Mouse (Mus musculus) lung, embryonic 16.5 days (tissue): Measurements from ENCODE around the gene Sec14l4. TPM values are rescaled to one million over a fixed set of nuclear protein-coding genes. Genes with fewer than 3 reads are reported as not detected.

Experiments used
- ATAC-seq: fragments of 200-750 bp; cut with Nextera tagmentation; 2 replicates; pipeline ENCODE4 v1.8.0; 2017; ENCODE audit warnings: low read depth, mild to moderate bottlenecking, moderate library complexity
- H3K27ac ChIP-seq: fragments of 300-500 bp; sonication (generic); 2 replicates; pipeline ENCODE4 v1.5.1; 2014; ENCODE audit warnings: mild to moderate bottlenecking, control low read depth, low read length
- H3K27me3 ChIP-seq: fragments of 300-500 bp; sonication (generic); 2 replicates; pipeline ENCODE4 v1.6.1; 2014; ENCODE audit warnings: low read depth, low read length, mixed read lengths; ENCODE audit not compliant: control insufficient read depth, insufficient read depth
- H3K36me3 ChIP-seq: fragments of 300-500 bp; sonication (generic); 2 replicates; pipeline ENCODE4 v1.6.1; 2014; ENCODE audit warnings: low read length; ENCODE audit not compliant: control insufficient read depth, insufficient read depth
- H3K4me1 ChIP-seq: fragments of 300-500 bp; sonication (generic); replicated peaks from 2 replicates; pipeline ENCODE4 v1.6.1; 2014; ENCODE audit warnings: low read length, mixed read lengths; ENCODE audit not compliant: control insufficient read depth, insufficient read depth
- H3K4me2 ChIP-seq: fragments of 300-500 bp; sonication (generic); 2 replicates; pipeline ENCODE4 v1.6.1; 2014; ENCODE audit warnings: low read depth, low read length, control low read depth
- H3K4me3 ChIP-seq: fragments of 300-500 bp; sonication (generic); 2 replicates; pipeline ENCODE4 v1.5.1; 2014; ENCODE audit warnings: mild to moderate bottlenecking, low read length, control low read depth
- H3K9ac ChIP-seq: fragments of 300-500 bp; sonication (generic); 2 replicates; pipeline ENCODE4 v1.6.1; 2014; ENCODE audit warnings: low read length, control low read depth
- H3K9me3 ChIP-seq: fragments of 300-500 bp; sonication (generic); 2 replicates; pipeline ENCODE4 v1.6.1; 2016; ENCODE audit warnings: low read length; ENCODE audit not compliant: control insufficient read depth
- WGBS: fragments of 180-500 bp; shearing (Covaris S2); extraction: QIAGEN DNeasy Blood & Tissue Kit; methylation state at CpG from one replicate; pipeline ENCODE4 v1.1.7; 2014; 5-methylcytosine and 5-hydroxymethylcytosine counted together
- polyA plus RNA-seq: library from polyadenylated mRNA; unstranded; fragments of >200 nt; fragmentation: Nextera tagmentation; extraction: Ambion mirVana; gene quantifications from 2 replicates; pipeline ENCODE4 v1.2.1, GENCODE M21; 2015

Sec14l4 gene
- polyA plus RNA-seq, 1 experiment from 2014 or later: 24.1 TPM

DNA sequence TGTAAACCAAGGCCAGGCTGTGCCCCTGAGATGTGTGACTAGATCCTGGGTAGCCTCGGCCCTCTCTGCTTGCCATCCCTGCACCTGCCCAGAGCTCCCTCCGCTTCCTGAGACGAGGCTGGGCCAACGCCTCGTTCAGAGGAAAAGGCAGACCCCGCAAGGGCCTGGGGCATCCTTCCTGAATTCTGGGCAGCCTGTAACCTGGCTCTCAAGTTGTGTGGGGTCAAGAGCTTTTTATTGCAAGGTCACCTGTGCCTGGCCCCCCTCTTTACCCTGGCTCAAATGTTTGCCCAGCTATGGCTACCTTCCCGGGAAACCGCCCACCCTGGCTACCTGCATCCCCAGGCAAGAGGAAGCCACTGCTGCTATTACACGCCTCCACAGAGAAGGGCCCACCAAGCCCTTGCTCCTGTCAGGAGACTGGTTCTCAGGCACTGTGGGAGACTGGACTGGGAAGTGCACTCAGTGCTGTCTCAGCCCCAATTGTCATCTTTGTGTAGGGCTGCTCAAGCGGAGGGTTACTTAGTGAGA is 65.9 kb downstream of the Sec14l4 start:
- 29% methylated on average over 10 of the region's 10 CpGs for WGBS
- peak; percentile 21 for ATAC-seq
- H3K9ac ChIP-seq: peak overlapping the region; percentile 83
- peaks cover 19% of the 10 kb centered on the region for H3K4me1 ChIP-seq
- H3K4me3 ChIP-seq: peak overlapping the region; percentile 62
- H3K9me3 ChIP-seq: no peaks in the 10 kb centered on the region
- peaks cover under 1% of the 10 kb centered on the region; the same call in 1 of the 2 replicates for H3K36me3 ChIP-seq
- H3K27me3 ChIP-seq: no peaks in the 10 kb centered on the region
- peak overlapping the region; percentile 93 for H3K27ac ChIP-seq
- peak overlapping the region; percentile 92 for H3K4me2 ChIP-seq

Other genes starting within 250 kb of the Sec14l4 start
- gene Osbp2, start 167.6 kb upstream of the Sec14l4 start, polyA plus RNA-seq: 0.23 and 0.60 TPM in 2 replicates
- gene 4921536K21Rik, start 136.4 kb upstream of the Sec14l4 start, polyA plus RNA-seq: 0.47 and 0.79 TPM in 2 replicates
- 11.7 and 12.6 TPM in 2 replicates for gene Dusp18, start 136.2 kb upstream of the Sec14l4 start, polyA plus RNA-seq
- 3.5 and 4.4 TPM in 2 replicates for gene Slc35e4, start 116.8 kb upstream of the Sec14l4 start, polyA plus RNA-seq
- gene Tcn2, start 99.3 kb upstream of the Sec14l4 start, polyA plus RNA-seq: 69.7 and 70.1 TPM in 2 replicates
- gene Pes1, start 67.5 kb upstream of the Sec14l4 start, polyA plus RNA-seq: 76.6 and 78.0 TPM in 2 replicates
- 0.24 and 0.38 TPM in 2 replicates for gene 4930556J24Rik, start 54.7 kb upstream of the Sec14l4 start, polyA plus RNA-seq
- gene Gal3st1, start 47.8 kb upstream of the Sec14l4 start, polyA plus RNA-seq: 9.5 and 10.0 TPM in 2 replicates
- gene Sec14l3, start 33.4 kb downstream of the Sec14l4 start, polyA plus RNA-seq: 41.5 and 63.9 TPM in 2 replicates
- gene Mtfp1, start 64.0 kb downstream of the Sec14l4 start, polyA plus RNA-seq: 9.5 and 9.6 TPM in 2 replicates
- gene Sec14l2, start 92.0 kb downstream of the Sec14l4 start, polyA plus RNA-seq: 2.9 and 3.3 TPM in 2 replicates
- gene Rnf215, start 103.7 kb downstream of the Sec14l4 start, polyA plus RNA-seq: 33.6 and 35.7 TPM in 2 replicates
- gene Ccdc157, start 128.8 kb downstream of the Sec14l4 start, polyA plus RNA-seq: 9.2 and 11.4 TPM in 2 replicates
- gene Sf3a1, start 128.9 kb downstream of the Sec14l4 start, polyA plus RNA-seq: 42.1 and 48.9 TPM in 2 replicates
- gene Tbc1d10a, start 155.3 kb downstream of the Sec14l4 start, polyA plus RNA-seq: 30.5 and 34.3 TPM in 2 replicates
- 6.5 and 9.1 TPM in 2 replicates for gene Castor1, start 186.8 kb downstream of the Sec14l4 start, polyA plus RNA-seq
- gene Osm, start 205.0 kb downstream of the Sec14l4 start, polyA plus RNA-seq: 0.25 and 0.28 TPM in 2 replicates
- gene Lif, start 226.1 kb downstream of the Sec14l4 start, polyA plus RNA-seq: 0.44 and 0.68 TPM in 2 replicates